Mouse (Mus musculus) R1 (cell line): Measurements from ENCODE around the gene Ncapd2.

Experiments
- DNase-seq: peaks from one replicate; pipeline ENCODE4 v3.0.0-alpha.2; 2018; ENCODE audit warnings: low read depth, low spot score

Gene Ncapd2

DNA sequence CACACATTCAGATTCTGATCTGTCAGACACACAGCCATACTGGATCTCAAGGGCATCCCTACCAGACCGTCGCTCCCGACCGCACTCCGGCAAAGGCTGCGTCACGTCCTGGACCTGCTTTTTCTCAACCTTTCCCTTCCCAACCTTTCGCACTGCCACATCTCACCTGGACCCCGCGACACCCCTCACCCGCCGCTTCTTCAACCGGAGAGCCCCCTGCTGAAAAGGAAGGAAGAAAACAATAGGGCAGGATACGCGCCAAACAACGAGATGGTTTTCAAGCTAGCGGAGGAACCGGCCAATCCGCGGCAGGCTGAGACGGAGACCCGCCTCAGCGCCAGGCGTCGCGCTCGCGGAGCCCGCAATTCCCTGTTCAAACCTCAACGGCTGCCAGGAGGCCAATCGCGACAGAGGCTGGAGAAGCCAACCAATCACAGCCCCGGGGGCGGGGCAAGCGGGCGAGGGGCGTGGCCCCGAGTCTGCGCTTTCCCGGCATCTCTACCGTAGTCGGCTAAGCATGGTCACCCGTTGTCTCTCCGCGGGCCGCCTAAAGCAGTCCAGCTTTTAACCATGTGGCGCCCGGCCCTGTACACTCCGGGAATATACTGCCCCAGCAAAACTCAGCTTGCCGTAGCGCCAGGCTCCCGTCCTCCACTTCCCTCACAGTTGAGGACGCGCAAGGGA, at the start of gene Ncapd2, which contains the start of gene Mrpl51:
TSS of gene Ncapd2 (minus strand) at position 370 of the 684 bp plus-strand sequence.
TSS of gene Mrpl51 (plus strand) at position 470 of the 684 bp plus-strand sequence.
- DNase-seq = peak; percentile 99

DNA sequence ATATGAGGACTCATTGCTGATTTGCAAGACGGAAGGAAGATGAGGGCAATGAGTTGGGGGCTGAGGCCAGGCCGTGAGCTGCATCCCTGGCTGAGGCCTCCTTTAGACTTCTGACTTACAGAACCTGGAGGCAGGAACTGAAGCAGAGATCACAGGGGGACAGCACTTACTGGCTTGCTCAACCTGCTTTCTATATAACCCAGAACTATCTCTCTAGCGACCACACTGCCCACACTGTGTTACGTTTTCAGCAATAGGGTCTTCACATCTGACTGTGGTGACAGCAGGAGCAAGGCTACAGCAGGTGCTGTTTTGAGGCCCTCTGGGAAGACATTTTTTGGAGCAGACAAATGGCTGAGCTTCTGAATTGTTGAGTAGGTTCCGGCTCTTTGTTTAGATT, 49.1 kb upstream of the Ncapd2 start:
- DNase-seq = no peak

DNA sequence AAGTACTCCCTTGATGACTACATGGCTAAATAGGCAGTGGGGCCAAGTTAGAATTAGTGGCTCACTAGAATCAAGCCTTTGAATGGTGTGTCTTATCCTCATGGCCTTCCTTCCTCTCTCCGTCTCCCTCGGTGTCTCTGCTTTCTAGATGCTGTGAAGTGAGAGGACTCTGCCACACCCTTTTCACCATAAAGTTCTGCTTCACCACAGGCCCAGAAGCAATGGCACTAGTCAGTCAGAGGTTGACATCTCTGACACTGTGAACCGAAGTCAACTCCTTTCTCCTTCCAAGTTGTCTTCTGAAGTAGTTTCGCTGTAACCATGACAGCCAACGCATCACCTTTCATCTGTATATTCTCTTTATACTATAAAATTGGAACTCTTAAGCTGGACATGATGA, 48.0 kb upstream of the Ncapd2 start:
- no peak for DNase-seq

DNA sequence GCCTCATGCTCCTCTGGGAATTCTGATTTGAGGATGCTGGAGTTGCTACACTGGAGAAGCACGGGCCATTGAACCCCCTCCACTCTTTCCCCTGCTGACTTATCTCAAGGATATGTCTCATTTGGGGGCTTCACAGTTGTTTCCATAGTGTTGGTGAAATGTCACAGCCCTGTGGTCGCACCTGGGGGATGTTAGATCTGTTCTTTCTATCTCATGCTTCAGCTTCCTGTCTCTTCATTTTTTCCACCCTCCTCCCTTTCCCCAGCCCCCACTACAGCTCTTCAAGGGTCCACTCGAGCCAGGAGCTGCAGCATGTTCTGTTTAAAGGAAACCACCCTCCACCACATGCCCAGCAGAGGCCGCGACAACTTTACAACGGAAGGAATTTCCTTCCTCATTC, 46.9 kb upstream of the Ncapd2 start:
- no peak for DNase-seq

- no peak for DNase-seq
Measured at GRCm38 (mm10) chr6:125237421-125237820, 45.9 kb upstream of the Ncapd2 start.

DNA sequence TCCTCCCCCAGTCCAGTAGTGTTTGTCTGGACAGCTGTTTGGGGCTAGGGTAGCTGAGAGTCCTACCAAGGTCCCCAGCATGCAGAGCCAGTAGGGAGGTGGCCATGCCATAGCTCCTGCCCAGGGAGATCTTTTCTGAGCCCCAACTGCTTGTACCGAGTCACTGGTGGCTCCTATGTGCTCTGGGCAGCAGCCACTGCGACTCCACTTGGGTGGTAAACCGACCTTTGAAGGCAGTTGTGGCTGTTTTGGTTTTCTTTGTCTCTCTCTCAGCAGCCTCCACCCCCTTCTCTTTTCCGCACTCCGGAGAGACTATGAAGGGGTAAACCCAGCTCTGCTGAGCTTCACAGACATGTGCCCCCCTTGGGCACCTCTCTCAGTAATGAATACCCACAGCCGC, 45.3 kb upstream of the Ncapd2 start, which contains the start of gene Cd27:
TSS of gene Cd27 (minus strand) at position 229 of the 400 bp plus-strand sequence.
- no peak for DNase-seq

- no peak for DNase-seq
Measured at GRCm38 (mm10) chr6:125236341-125236740, 44.8 kb upstream of the Ncapd2 start.

DNA sequence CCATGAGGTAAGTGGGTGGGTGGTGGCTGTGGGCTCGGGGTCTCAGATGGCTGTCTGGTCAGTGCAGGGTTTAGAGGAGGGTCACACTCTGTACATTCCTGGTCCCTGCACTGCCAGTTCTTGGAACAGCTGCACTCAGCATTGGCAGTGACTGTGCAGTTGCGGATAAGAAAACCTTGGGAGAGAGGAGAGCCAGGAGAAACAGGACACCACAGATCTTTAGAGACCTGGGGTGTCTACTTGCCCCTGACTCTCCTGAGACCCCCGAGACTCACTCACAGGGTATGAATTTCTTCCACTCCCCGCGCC, 43.0 kb upstream of the Ncapd2 start:
- no peak for DNase-seq

- DNase-seq = no peak
Measured at GRCm38 (mm10) chr6:125233816-125234519, 42.5 kb upstream of the Ncapd2 start.

DNA sequence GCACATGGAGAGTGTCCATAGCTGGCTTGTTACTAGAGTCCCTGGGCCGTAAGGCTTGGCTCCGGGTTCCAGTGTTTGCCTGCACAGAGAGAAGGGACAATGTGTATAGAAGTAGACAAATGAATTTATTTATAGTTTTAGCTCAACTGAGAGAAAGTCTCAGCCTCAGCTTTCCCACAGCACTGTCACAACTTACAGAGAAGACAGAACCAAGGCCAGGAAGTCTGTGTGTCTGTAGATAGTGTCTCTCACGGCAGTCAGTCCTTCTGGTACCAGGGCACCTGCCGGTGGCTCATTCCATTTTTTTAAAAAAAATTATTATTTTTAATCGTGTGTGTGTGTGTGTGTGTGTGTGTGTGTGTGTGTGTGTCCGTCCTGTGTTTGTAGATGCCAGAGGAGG, 41.0 kb upstream of the Ncapd2 start:
- DNase-seq = no peak

DNA sequence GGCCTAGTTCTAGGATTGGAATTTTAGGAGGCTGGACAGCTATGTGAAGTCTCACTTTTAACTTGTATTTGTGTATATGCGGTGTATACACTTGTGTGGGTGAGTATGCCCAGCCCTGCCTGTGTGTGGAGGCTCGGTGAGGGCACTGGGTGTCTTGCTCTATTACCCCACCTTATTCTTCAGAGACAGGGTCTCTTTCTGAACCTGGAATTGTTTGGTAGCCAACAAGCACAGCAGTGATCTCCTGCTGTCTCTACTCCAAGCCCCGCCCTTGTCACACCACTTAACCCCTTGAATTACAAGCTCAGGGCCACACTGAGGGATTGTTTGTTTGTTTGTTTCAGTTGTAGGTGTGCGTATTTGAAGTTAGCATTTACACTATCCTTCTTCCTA, 40.5 kb upstream of the Ncapd2 start:
- DNase-seq = peak; percentile 19

DNA sequence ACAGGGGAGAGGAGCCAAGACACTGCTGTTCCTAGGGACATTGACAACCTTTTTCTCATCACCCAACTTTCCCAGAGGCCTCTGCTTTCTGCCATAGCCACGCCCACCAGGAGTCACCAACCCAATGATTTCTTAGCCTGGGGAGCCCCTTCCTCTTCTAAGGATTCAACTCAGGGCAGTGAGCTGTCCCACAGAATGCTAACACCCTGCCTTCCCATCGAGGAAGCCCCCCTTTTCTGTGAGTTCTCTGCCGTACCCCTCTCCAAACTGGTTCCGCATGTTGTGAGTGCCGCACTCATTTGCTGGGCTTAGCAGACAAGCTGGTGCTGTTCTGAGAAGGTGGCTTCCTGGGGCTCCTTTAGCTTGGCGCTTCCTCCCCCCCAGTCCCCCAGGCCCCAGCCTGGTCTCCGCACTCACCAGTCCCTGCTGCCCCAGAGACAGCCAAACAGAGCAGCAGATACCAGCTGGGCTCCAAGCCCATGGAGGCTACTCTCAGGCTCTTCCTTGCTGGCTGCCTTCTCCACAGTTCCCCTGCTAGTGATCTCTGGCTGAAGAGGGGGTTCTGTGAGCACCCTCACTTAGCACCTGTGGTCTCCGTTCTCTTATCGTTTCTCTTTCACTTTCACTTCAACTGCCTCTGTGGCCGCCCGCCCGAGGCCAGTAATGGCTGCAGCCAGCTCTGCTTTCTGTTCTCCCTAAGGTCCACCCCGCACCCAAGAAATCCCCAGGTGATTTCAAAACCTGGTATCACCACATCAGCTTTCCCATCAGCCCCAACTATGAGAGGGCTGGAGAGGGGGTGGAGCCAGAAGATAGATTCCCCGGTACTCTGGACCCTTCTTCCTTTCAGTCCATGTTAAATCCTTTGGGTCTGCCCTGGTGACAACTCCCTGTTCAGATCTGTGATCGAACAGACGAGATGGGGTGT, 39.9 kb upstream of the Ncapd2 start, which contains the start of gene Tapbpl:
TSS of gene Tapbpl (minus strand) at position 744 of the 928 bp plus-strand sequence.
- peak; percentile 73 for DNase-seq

DNA sequence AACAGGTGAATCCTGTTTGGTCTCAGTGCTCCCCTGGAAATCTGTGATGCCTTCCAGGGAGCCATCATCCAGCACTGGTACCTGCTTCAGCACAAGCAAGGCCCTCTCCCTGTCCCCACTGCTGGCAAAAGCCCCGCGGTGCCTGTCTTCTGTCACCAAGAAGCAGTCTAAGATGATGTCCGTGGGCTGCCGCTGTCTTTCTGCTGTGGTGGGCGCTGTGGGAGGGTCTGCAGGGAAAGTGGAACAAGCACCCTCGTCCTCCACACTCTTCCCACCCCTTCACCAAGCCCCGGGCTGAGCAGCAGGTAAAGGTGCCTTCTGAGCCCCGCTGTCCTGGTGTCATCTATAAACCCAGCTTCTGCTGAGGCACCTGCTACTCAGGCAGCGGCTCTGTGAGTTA, 39.1 kb upstream of the Ncapd2 start:
- no peak for DNase-seq

- peak; percentile 46 for DNase-seq
Measured at GRCm38 (mm10) chr6:125225518-125226115, 34.1 kb upstream of the Ncapd2 start.

GRCm38 (mm10) chr6:125222577-125222976, 31.1 kb upstream of the Ncapd2 start:
- DNase-seq = no peak

GRCm38 (mm10) chr6:125222146-125222545, 30.6 kb upstream of the Ncapd2 start:
- DNase-seq = no peak

DNA sequence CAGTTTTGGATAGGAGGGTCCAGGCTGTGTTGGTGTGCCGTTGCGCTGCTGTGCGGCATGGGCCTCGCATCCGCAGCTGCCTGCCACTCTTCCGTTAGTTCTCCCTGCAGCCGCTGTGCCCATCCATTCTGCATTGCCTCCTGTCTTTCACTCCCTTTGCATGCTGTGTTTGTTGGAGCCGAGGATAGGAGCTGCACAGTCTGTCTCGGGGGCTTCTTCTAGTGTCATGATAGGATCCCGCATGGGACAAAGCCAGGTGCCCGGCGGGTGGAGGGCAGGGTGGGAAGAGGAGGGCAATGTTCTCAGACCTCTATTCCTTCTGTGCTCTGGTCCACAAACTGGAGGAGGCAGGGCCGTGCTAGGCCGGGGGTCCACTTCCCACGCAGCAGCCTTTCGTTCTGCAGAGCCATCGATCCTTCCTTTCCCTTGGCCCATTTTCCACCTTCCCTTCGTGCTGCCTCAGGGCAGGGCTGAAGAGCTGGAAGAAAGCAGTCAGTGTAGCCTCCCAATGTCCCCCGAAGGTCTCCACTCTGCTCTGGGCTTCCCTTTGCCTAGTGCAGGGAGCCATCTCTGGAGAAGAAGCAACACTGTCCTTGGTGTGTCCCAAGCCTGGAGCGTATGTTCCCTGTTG, 29.7 kb upstream of the Ncapd2 start:
- no peak for DNase-seq

DNA sequence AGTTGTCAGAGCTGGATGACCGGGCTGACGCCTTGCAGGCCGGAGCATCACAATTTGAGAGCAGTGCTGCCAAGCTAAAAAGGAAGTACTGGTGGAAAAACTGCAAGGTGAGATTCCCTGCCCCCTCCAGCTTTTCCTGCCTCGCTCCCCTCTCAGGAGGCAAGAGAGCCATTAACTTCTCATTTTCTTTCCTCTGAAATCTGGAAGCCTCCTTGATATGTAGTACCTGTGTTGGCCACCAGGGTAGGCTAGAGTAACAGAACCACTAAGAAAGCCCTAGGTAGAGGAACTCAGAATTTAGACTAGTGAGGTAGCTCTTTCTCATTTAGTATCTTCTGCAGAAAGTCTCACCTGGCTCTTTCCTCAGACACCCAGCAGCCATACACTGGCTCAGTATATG, 27.5 kb upstream of the Ncapd2 start:
- peak; percentile 80 for DNase-seq

DNA sequence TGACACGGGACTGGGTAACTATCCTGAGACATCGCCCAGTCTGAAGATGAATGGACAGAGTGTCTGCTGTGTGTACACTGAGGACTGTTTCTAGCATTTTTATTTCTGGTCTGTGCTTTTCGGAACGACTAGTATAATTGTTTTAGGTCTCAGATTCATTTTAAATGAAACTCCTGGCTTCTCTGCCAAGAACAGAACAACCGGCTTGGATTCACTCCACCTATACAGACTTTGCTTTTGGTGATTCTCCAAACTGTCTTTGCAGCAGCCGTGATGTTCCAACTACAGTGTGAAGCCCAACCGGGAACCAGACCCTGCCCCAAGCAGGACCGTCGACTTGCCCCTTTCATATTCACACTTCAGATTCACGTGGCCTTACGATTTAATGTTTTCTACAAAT, 26.4 kb upstream of the Ncapd2 start:
- DNase-seq = no peak

DNA sequence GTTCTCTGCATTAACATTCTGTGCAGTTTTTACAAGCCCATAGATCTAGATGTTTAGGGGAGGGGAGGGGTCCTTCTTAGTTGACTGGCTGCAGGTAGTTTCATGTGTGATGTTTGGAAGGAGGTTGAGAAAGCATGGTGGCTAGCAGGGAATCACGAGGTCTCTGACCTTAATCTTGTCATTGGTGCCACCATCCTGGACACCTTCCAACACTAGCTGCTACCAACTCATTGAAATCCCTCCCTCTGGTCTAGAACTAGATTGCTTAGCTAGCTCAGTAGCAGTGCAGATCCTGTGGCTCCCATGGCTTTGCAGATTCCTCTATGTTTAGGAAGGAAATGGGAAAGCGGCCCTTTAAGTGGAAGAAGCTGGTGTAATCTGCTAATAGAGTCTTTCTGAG, 25.4 kb upstream of the Ncapd2 start:
- DNase-seq = no peak
